Mouse (Mus musculus) heart, embryonic 13.5 days (tissue): ENCODE measurements around the gene Taldo1. TPM values are rescaled to one million over a fixed set of nuclear protein-coding genes. Genes with fewer than 3 reads are reported as not detected.
"Not testable (repeated sequence)": the region's sequence is repeated elsewhere in the genome, so short reads cannot be mapped to it uniquely, and the experiment has no call there.

Experiments
- ATAC-seq: fragments of 200-750 bp; cut with Nextera tagmentation; 2 replicates; pipeline ENCODE4 v1.8.0; 2017; ENCODE audit warnings: moderate TSS enrichment; ENCODE audit not compliant: insufficient number of reproducible peaks, low FRiP score, low TSS enrichment; ENCODE audit errors: extremely low read depth
- H3K27ac ChIP-seq: fragments of 300-500 bp; sonication (generic); replicated peaks from 2 replicates; pipeline ENCODE4 v1.5.1; 2015; ENCODE audit warnings: moderate library complexity, mild to moderate bottlenecking, inconsistent platforms
- H3K27me3 ChIP-seq: fragments of 300-500 bp; sonication (generic); replicated peaks from 2 replicates; pipeline ENCODE4 v1.6.1; 2015; ENCODE audit warnings: mild to moderate bottlenecking, inconsistent platforms
- H3K36me3 ChIP-seq: fragments of 300-500 bp; sonication (generic); 2 replicates; pipeline ENCODE4 v1.6.1; 2015; ENCODE audit warnings: mild to moderate bottlenecking, inconsistent platforms
- H3K4me1 ChIP-seq: fragments of 300-500 bp; sonication (generic); 2 replicates; pipeline ENCODE4 v1.6.1; 2015; ENCODE audit warnings: inconsistent platforms
- H3K4me2 ChIP-seq: fragments of 300-500 bp; sonication (generic); 2 replicates; pipeline ENCODE4 v1.6.1; 2015; ENCODE audit warnings: inconsistent platforms, mild to moderate bottlenecking, moderate library complexity
- H3K4me3 ChIP-seq: fragments of 300-500 bp; sonication (generic); 2 replicates; pipeline ENCODE4 v1.5.1; 2015; ENCODE audit warnings: moderate library complexity, mild to moderate bottlenecking, inconsistent platforms
- H3K9ac ChIP-seq: fragments of 300-500 bp; sonication (generic); 2 replicates; pipeline ENCODE4 v1.6.1; 2015; ENCODE audit warnings: inconsistent platforms, mild to moderate bottlenecking, moderate library complexity
- H3K9me3 ChIP-seq: fragments of 300-500 bp; sonication (generic); 2 replicates; pipeline ENCODE4 v1.6.1; 2016; ENCODE audit warnings: inconsistent platforms
- WGBS: fragments of 180-500 bp; shearing (Covaris S2); methylation state at CpG from one replicate; pipeline ENCODE4 v1.1.7; 2015; ENCODE audit warnings: mixed read lengths; 5-methylcytosine and 5-hydroxymethylcytosine counted together
- polyA plus RNA-seq: library from polyadenylated mRNA; unstranded; fragments of >200 nt; fragmentation: Nextera tagmentation; extraction: Ambion mirVana; gene quantifications from 2 replicates; pipeline ENCODE4 v1.2.1, GENCODE M21; 2015

Gene Taldo1
- polyA plus RNA-seq, 1 experiment from 2014 or later, result 250 TPM

DNA sequence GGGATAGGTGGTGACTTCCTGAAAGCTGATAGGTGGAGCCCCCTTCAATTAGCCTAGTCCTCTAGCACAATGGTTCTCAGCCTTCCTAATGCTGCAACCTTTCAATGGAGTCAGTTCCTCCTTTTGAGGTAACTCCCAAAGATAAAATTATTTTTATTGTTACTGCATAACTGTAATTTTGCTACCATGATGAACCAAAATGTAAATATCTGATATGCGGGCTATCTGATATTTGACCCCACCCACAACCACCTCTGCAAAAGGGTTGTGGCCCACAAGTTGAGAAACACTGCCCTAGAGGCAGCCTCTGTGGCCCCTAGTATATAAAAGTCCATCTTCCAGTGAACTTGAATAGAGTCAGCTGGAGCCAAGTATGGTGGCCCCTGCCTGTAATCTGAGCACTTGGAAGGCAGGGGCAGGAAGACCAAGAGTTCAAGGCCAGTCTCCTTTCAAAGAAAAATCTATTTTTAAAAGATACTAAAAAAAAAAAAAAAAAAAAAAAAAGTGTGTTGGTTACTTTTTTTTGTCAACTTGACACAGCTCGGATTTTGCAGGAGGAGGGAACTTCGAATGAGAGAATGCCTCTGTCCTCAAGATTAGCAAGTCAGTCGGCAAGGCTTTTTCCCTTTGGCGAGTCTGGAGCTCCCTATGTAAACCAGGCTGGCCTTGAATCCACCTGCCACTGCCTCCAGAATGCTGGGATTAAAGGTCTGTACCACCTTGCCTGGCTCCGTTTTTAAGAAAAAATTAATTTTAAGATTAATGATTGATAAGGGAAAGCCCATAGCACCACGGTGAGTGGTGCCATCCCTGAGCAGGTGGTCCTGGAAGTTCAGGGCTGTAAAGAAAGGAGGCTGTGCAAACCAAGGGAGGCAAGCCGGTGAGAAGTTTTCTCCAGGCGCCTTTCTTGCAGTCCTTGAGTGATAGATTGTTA is 1.4 kb upstream of the Taldo1 start:
- ATAC-seq, result no peak
- 55% methylated on average over 9 of the region's 9 CpGs for WGBS
- Histone ChIP-seq H3K4me3 (peak overlapping the region; percentile 81), H3K27ac (peak overlapping the region; percentile 79; the same call in 1 of the 2 replicates), H3K4me1 (peaks cover 14% of the 10 kb centered on the region), H3K36me3 (0 out of 2 replicates have a peak, but pooled peaks cover 2% of the 10 kb centered on the region), H3K9me3 (no peaks in the 10 kb centered on the region), H3K4me2 (peak overlapping the region; percentile 99), H3K9ac (no peak overlapping the region), H3K27me3 (peaks cover 6% of the 10 kb centered on the region; the same call in 1 of the 2 replicates)

DNA sequence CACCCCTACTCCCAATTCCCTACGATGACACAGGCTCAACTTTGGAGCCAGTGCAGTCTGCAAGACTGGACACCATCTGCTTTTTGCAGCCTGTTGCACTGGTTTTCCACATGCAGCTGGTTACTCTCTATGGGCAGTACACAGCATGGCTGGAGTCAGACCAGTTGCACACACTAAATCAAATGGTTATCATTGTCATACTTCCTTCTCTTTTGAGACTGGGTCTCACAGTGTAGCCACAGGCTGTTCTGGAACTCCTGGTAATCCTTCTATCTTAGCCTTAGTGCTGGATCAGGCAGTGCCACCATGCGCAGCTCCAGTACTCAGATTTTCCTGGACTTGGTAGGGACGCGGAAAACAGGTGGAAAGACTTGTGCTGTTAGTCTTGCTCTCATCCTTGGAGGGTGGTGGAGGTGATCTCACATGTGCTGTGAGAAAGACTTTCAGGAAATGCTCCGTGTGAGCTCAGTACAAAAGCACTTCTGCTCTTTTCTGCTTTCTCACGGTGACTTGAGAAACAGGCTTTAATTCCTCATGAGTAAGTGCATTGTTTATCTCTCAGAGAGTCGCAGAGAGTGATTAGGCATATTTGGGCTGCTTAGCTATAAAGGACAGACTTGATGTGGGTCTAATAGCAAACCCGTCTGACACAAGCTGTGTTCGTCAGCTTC is 688 bp downstream of the Taldo1 start:
- Histone ChIP-seq H3K9ac (peak overlapping the region; percentile 89), H3K4me1 (peaks cover 14% of the 10 kb centered on the region), H3K4me2 (peak overlapping the region; percentile 99), H3K9me3 (no peaks in the 10 kb centered on the region), H3K27ac (peak overlapping the region; percentile 79), H3K36me3 (peaks cover 21% of the 10 kb centered on the region), H3K27me3 (peaks cover 6% of the 10 kb centered on the region; the same call in 1 of the 2 replicates), H3K4me3 (peak overlapping the region; percentile 81)
- 28% methylated on average over 9 of the region's 9 CpGs for WGBS
- no peak; the same call in 1 of the 2 replicates for ATAC-seq

DNA sequence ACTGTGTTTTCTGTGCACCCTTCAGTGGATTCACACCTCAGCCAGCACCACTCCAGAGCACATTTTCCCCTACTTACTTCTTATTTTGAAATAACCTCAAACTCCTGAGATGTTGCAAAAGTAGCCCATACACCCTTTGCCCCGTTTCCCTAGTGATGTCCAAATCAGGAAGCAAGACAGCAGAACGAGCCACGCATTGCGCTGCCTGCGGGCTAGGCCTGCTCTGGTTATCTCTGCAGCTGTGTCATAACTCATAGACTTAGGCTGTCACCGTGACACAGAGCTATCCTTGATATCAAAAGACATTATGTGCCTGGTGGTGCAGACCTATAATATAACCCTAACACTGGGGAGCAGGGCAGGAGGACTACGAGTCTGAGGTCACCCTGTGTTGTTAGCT is 2.2 kb downstream of the Taldo1 start:
- peaks cover 35% of the 10 kb centered on the region for H3K36me3 ChIP-seq
- no peak overlapping the region for H3K9ac ChIP-seq
- H3K4me2 ChIP-seq, result peak overlapping the region; percentile 99
- no peaks in the 10 kb centered on the region for H3K9me3 ChIP-seq
- peak overlapping the region; percentile 31 for H3K4me3 ChIP-seq
- WGBS, result 70% methylated on average over 7 of the region's 7 CpGs
- ATAC-seq, result no peak
- peaks cover 6% of the 10 kb centered on the region; the same call in 1 of the 2 replicates for H3K27me3 ChIP-seq
- H3K4me1 ChIP-seq, result peaks cover 14% of the 10 kb centered on the region
- H3K27ac ChIP-seq, result peak overlapping the region; percentile 79; the same call in 1 of the 2 replicates

DNA sequence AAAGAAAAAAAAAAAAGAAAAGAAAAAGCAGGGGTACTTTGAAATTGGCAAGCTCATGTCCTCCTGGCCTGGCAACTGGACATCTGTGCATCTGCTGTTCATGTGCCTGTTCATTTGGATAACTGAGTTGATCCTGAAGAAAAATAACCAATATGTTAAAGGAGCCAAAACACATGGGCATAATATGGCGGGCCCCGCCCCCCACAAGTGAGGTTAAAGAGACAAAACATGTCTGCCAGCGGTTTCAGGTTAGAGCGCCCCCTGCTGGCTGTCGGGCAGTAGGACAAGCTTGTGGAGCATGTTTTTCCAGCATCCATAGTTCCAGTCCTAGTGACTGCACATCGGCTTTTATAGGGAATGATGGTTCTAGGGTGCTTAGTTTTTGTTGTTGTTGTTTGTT is 2.8 kb downstream of the Taldo1 start:
- Histone ChIP-seq H3K4me1 (peaks cover 14% of the 10 kb centered on the region), H3K9ac (no peak overlapping the region), H3K27me3 (no peaks in the 10 kb centered on the region; the same call in 1 of the 2 replicates), H3K36me3 (peaks cover 42% of the 10 kb centered on the region), H3K4me2 (peak overlapping the region; percentile 99; the same call in 1 of the 2 replicates), H3K4me3 (no peak overlapping the region), H3K27ac (no peak overlapping the region), H3K9me3 (no peaks in the 10 kb centered on the region)
- no peak for ATAC-seq
- 20% methylated on average over 6 of the region's 6 CpGs for WGBS

DNA sequence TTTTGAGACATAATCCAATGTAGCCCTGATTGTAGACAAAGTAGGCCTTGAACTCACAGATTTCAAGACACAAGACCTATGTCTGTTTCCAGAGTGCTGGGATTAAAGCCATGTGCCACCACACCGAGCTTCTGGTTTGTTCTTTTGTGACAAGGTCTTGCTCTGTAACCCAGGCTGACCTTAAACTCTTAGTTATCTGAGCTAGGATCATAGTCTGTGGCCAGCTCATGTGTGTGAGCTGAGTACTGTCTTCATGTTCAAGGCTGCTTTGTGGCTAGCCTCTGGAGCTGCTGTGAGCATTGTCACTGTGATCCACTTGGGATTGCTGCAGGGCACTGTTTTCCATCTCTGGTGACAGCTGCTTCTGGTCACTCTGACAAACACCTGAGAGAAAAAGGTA is 3.3 kb downstream of the Taldo1 start:
- 68% methylated on average over 1 of the region's 1 CpGs for WGBS
- no peak overlapping the region for H3K27ac ChIP-seq
- no peak for ATAC-seq
- peaks cover 47% of the 10 kb centered on the region for H3K36me3 ChIP-seq
- H3K4me2 ChIP-seq, result peak overlapping the region; percentile 33; the same call in 1 of the 2 replicates
- H3K9ac ChIP-seq, result no peak overlapping the region
- H3K9me3 ChIP-seq, result no peaks in the 10 kb centered on the region
- peak overlapping the region; percentile 2; the same call in 1 of the 2 replicates for H3K4me3 ChIP-seq
- H3K4me1 ChIP-seq, result peaks cover 14% of the 10 kb centered on the region
- no peaks in the 10 kb centered on the region for H3K27me3 ChIP-seq

DNA sequence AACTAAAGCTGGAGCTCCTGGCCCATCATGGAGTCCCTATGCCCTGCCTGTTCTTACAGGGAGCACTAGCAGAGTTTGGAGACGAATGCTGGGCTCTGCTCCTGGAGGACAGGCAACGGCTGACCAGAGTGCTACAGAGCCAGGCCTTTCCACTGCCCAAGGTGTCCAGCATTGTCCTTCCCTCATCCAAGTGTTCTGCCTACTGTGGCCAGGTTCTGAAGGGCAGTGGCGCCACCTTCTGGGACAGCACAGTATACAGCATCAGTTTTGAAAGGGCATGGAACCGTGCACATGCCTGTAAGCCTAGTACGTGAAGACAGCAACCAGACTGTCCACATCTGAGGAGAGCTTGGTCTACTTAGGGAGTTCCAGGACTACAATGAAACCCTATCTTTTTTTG is 11.3 kb downstream of the Taldo1 start:
- Histone ChIP-seq H3K9ac (no peak overlapping the region), H3K27ac (no peak overlapping the region), H3K4me1 (no peaks in the 10 kb centered on the region), H3K9me3 (no peaks in the 10 kb centered on the region), H3K4me2 (no peak overlapping the region), H3K36me3 (peaks cover 73% of the 10 kb centered on the region), H3K4me3 (no peak overlapping the region), H3K27me3 (no peaks in the 10 kb centered on the region)
- no peak for ATAC-seq
- 46% methylated on average over 5 of the region's 5 CpGs for WGBS

DNA sequence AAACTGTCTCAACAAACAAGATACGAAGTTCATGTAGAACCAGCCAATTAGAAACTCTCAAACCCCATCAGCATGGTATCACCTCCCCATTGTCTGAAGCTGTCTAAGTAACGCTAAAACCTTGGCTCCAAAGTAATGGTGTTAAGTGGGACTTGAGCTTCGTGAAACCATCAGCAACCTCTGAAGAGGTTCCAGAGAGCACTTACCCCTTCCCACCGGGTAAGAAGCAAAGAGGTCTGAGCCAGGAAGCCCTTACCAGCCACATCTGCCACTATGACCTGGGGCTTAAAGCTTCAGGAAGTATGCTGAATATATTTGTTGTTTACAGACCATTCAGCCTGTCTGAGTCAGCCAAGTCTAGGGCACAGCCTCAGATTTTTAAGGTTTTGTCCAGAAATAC is 13.5 kb downstream of the Taldo1 start:
- no peaks in the 10 kb centered on the region for H3K27me3 ChIP-seq
- H3K4me3 ChIP-seq, result no peak overlapping the region
- no peak overlapping the region for H3K27ac ChIP-seq
- WGBS, result 79% methylated on average over 4 of the region's 4 CpGs
- no peak overlapping the region for H3K4me2 ChIP-seq
- peaks cover 69% of the 10 kb centered on the region for H3K36me3 ChIP-seq
- ATAC-seq, result no peak
- H3K4me1 ChIP-seq, result peaks cover 4% of the 10 kb centered on the region; the same call in 1 of the 2 replicates
- H3K9me3 ChIP-seq, result no peaks in the 10 kb centered on the region
- no peak overlapping the region for H3K9ac ChIP-seq

DNA sequence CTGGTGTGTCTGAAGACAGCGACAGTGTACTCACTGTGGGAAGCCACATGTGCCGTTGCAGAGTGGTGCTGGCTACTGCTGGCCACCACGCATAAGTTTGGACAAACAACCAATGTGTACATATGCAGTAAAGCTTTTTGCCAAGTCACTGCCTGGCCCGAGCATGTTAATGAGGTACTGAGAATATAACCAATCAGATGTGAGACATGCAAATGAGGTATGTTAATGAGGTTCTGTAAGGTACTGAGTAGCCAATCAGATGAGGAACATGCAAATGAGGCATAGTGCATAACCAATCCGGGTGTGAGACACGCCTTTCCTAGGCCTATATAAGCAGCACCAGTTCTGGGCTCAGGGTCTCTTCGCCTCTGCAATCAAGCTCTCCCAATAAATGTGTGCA is 15.7 kb downstream of the Taldo1 start:
- H3K9me3 ChIP-seq, H3K27me3 ChIP-seq, H3K4me2 ChIP-seq, H3K9ac ChIP-seq, ATAC-seq, H3K4me3 ChIP-seq, H3K27ac ChIP-seq, H3K4me1 ChIP-seq: not testable (repeated sequence)
- WGBS, result 94% methylated on average over 7 of the region's 7 CpGs
- H3K36me3 ChIP-seq, result peaks cover 58% of the 10 kb centered on the region

DNA sequence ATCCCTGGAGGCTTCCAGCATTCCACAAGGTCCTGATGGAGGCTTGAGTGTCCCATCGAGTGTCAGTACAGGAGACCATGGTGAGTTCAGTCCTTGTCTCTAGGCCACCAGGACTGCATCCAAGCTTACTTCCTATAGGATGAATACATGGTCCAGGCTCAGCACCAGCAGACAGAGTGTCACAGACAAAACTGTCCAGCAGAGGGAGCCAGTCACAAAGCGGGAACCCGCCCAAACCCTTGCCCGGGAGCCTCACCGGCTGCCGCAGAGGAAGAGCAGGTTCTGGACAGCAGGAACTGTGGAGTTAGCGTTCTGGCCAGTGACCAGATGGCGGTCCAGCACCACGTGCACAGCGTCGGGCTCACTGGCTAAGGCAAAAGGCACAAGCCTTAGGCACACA is 16.8 kb downstream of the Taldo1 start:
- no peaks in the 10 kb centered on the region for H3K9me3 ChIP-seq
- H3K4me3 ChIP-seq, result no peak overlapping the region
- H3K27me3 ChIP-seq, result no peaks in the 10 kb centered on the region
- no peak overlapping the region for H3K27ac ChIP-seq
- 11% methylated on average over 11 of the region's 11 CpGs for WGBS
- H3K9ac ChIP-seq, result 0 out of 2 replicates have a peak overlapping the region, but pooled peaks have one; percentile 11
- peaks cover 46% of the 10 kb centered on the region for H3K36me3 ChIP-seq
- no peak for ATAC-seq
- peaks cover 12% of the 10 kb centered on the region for H3K4me1 ChIP-seq
- H3K4me2 ChIP-seq, result no peak overlapping the region

DNA sequence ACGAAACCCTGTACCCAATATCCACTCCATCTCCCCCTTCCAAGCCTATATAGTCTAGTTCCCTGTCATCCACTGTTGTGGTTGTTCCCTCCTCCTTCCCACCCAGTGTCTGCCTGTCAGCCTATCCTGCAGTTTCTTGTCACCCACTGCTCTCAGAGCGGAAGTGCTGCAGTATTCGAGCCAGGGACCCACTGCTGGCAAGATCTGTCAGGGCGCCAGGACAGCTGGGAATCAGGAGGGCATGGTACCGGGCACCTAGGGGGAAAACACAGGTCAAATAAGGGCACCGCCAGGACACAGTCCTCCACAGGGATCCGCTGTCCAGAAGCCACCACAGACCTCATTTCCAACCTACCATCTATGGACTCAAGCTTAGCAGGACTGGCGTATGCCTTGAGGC is 18.6 kb downstream of the Taldo1 start:
- 82% methylated on average over 8 of the region's 8 CpGs for WGBS
- no peak for ATAC-seq
- Histone ChIP-seq H3K27me3 (no peaks in the 10 kb centered on the region), H3K4me2 (no peak overlapping the region), H3K4me3 (no peak overlapping the region), H3K4me1 (peaks cover 18% of the 10 kb centered on the region), H3K36me3 (peaks cover 40% of the 10 kb centered on the region), H3K9ac (peak overlapping the region; percentile 3; the same call in 1 of the 2 replicates), H3K27ac (no peak overlapping the region), H3K9me3 (no peaks in the 10 kb centered on the region)

DNA sequence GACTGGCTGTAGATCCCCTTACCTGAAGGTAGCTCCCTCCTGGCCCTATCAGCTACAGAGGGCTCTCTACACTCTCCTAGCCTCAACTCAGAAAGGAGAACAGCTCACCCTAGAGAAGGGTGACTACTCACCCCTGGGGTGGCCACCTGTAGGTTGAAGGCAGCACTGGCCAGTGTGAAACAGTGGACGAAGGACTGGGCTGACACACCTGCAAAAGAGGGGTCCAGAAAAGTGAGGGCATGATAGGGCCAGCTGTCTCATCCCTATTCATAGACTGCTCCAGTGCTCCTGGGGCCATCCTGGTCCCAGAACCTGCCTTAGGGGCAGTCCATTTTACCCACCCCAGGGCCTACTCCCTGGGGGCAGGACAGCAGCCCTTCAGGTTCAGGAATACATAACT is 19.7 kb downstream of the Taldo1 start:
- Histone ChIP-seq H3K36me3 (peaks cover 40% of the 10 kb centered on the region), H3K9ac (peak overlapping the region; percentile 50; the same call in 1 of the 2 replicates), H3K9me3 (no peaks in the 10 kb centered on the region), H3K4me2 (no peak overlapping the region), H3K27me3 (no peaks in the 10 kb centered on the region), H3K27ac (no peak overlapping the region), H3K4me1 (peaks cover 18% of the 10 kb centered on the region), H3K4me3 (no peak overlapping the region)
- 86% methylated on average over 1 of the region's 1 CpGs for WGBS
- no peak for ATAC-seq
